Mouse (Mus musculus) inflammation-experienced regulatory T-cells (primary cell): ENCODE measurements around the gene Ddx3y. TPM values are rescaled to one million over a fixed set of nuclear protein-coding genes. Genes with fewer than 3 reads are reported as not detected.

Experiments used
- polyA plus RNA-seq, 2 experiments: library from polyadenylated mRNA; unstranded; fragments of 100-300 nt; shearing (Covaris generic); gene quantifications; one replicate each; pipeline ENCODE4 v1.2.1; 2017

The Ddx3y gene
- polyA plus RNA-seq, result 100 to 1,000 TPM in 1 of 2 experiments, 10 to 100 TPM in 1; 90.2 to 116 TPM

GRCm38 (mm10) chrY:1286171-1286795 is at the start of gene Ddx3y:
Ddx3y (minus strand) TSS chrY:1286629.

GRCm38 (mm10) chrY:1245426-1245863 is 41.0 kb downstream of the Ddx3y start, which contains the start of gene Uty:
Uty (minus strand) TSS chrY:1245759.

Other genes starting within 250 kb of the Ddx3y start
- 10 to 100 TPM; 34.4 to 37.7 TPM for gene Uty, start 40.9 kb downstream of the Ddx3y start, polyA plus RNA-seq
- gene Usp9y, start 173.2 kb upstream of the Ddx3y start, polyA plus RNA-seq, result under 1 TPM; 0.05 to 0.09 TPM